Mouse (Mus musculus) heart, embryonic 16.5 days (tissue): ENCODE data around the gene Synm. TPM values are rescaled to one million over a fixed set of nuclear protein-coding genes. Genes with fewer than 3 reads are reported as not detected.

Experiments used
- ATAC-seq: fragments of 200-750 bp; cut with Nextera tagmentation; replicated peaks from 2 replicates; pipeline ENCODE4 v1.8.0; 2017; ENCODE audit warnings: moderate number of reproducible peaks; ENCODE audit not compliant: insufficient read depth, low FRiP score; ENCODE audit errors: extremely low read depth
- H3K27ac ChIP-seq: fragments of 300-500 bp; sonication (generic); 2 replicates; pipeline ENCODE4 v1.5.1; 2014; ENCODE audit warnings: mild to moderate bottlenecking, low read length, control low read depth, moderate library complexity
- H3K27me3 ChIP-seq: fragments of 300-500 bp; sonication (generic); 2 replicates; pipeline ENCODE4 v1.6.1; 2014; ENCODE audit warnings: low read length, mixed read lengths; ENCODE audit not compliant: control insufficient read depth, insufficient read depth
- H3K36me3 ChIP-seq: fragments of 300-500 bp; sonication (generic); 2 replicates; pipeline ENCODE4 v1.6.1; 2014; ENCODE audit not compliant: control insufficient read depth, insufficient read depth
- H3K4me1 ChIP-seq: fragments of 300-500 bp; sonication (generic); 2 replicates; pipeline ENCODE4 v1.6.1; 2014; ENCODE audit warnings: low read length, mixed read lengths; ENCODE audit not compliant: control insufficient read depth, insufficient read depth
- H3K4me2 ChIP-seq: fragments of 300-500 bp; sonication (generic); 2 replicates; pipeline ENCODE4 v1.6.1; 2014; ENCODE audit warnings: low read depth, mild to moderate bottlenecking, control low read depth, low read length
- H3K4me3 ChIP-seq: fragments of 300-500 bp; sonication (generic); 2 replicates; pipeline ENCODE4 v1.5.1; 2014; ENCODE audit warnings: mild to moderate bottlenecking, control low read depth, low read length
- H3K9ac ChIP-seq: fragments of 300-500 bp; sonication (generic); 2 replicates; pipeline ENCODE4 v1.6.1; 2014; ENCODE audit warnings: low read length, control low read depth
- H3K9me3 ChIP-seq: fragments of 300-500 bp; sonication (generic); replicated peaks from 2 replicates; pipeline ENCODE4 v1.6.1; 2016; ENCODE audit warnings: low read length; ENCODE audit not compliant: control insufficient read depth
- WGBS: fragments of 180-500 bp; shearing (Covaris S2); extraction: QIAGEN DNeasy Blood & Tissue Kit; methylation state at CpG from one replicate; pipeline ENCODE4 v1.1.7; 2014; 5-methylcytosine and 5-hydroxymethylcytosine counted together
- polyA plus RNA-seq: library from polyadenylated mRNA; unstranded; fragments of >200 nt; fragmentation: Nextera tagmentation; extraction: Ambion mirVana; gene quantifications from 2 replicates; pipeline ENCODE4 v1.2.1, GENCODE M21; 2015

Synm gene
- 3.3 and 3.8 TPM in 2 replicates for polyA plus RNA-seq

DNA sequence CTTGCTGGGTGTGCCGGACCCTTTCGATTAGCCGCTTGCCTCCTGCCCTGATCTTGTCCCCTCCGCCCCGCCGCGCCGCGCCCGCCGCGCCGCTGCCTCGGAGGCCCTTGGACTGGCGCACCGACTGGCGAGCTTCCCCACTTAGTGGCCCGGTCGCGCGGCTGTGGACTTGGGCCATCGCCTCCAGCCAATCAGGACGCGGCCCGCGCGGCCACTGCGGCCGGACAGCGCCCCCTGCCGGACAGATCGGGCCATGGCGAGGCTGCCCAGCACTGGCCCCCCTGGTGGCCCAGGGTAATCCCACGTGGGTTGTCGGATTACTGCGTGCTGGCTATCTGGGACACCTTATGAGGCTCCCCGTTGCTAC is at the start of gene Synm:
Synm (minus strand) TSS at position 114 of the 367 bp plus-strand sequence.
- peak within 1 kb of the TSS; percentile 75 for H3K4me3 ChIP-seq
- H3K4me1 ChIP-seq: peaks cover 9% of the 10 kb centered on the region
- peak within 1 kb of the TSS; percentile 76 for H3K9ac ChIP-seq
- peak within 1 kb of the TSS; percentile 63 for H3K27ac ChIP-seq
- ATAC-seq: peak; percentile 88
- no peaks in the 10 kb centered on the region for H3K9me3 ChIP-seq
- H3K27me3 ChIP-seq: peaks cover 13% of the 10 kb centered on the region
- H3K4me2 ChIP-seq: peak within 1 kb of the TSS; percentile 100
- H3K36me3 ChIP-seq: no peaks in the 10 kb centered on the region
- WGBS: under 1% methylated on average over 37 of the region's 37 CpGs

DNA sequence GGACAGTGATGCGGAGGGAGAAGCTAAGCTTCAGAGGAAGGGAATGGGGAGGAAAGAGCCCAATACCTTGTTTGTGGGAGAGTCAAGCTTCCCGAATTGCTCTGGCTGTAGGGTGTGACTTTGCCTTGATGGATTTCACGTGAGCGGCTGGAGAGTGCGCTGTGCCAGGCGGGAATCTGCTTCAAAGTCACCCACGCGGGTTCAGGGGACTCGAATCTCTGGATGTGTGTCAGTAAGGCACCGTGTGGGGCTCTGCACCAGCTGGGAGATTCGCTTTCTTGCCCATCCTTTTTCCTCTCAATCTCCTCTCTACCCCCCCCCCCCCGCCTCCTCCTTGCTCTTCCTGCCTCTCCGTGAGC is 44.3 kb upstream of the Synm start:
- H3K27me3 ChIP-seq: no peaks in the 10 kb centered on the region
- 11% methylated on average over 12 of the region's 13 CpGs for WGBS
- no peak overlapping the region for H3K27ac ChIP-seq
- peak overlapping the region; percentile 45 for H3K9ac ChIP-seq
- H3K9me3 ChIP-seq: no peaks in the 10 kb centered on the region
- peaks cover 4% of the 10 kb centered on the region for H3K4me1 ChIP-seq
- peak overlapping the region; percentile 70 for H3K4me2 ChIP-seq
- H3K4me3 ChIP-seq: peak overlapping the region; percentile 51
- H3K36me3 ChIP-seq: no peaks in the 10 kb centered on the region
- peak; percentile 23; the same call in 1 of the 2 replicates for ATAC-seq

DNA sequence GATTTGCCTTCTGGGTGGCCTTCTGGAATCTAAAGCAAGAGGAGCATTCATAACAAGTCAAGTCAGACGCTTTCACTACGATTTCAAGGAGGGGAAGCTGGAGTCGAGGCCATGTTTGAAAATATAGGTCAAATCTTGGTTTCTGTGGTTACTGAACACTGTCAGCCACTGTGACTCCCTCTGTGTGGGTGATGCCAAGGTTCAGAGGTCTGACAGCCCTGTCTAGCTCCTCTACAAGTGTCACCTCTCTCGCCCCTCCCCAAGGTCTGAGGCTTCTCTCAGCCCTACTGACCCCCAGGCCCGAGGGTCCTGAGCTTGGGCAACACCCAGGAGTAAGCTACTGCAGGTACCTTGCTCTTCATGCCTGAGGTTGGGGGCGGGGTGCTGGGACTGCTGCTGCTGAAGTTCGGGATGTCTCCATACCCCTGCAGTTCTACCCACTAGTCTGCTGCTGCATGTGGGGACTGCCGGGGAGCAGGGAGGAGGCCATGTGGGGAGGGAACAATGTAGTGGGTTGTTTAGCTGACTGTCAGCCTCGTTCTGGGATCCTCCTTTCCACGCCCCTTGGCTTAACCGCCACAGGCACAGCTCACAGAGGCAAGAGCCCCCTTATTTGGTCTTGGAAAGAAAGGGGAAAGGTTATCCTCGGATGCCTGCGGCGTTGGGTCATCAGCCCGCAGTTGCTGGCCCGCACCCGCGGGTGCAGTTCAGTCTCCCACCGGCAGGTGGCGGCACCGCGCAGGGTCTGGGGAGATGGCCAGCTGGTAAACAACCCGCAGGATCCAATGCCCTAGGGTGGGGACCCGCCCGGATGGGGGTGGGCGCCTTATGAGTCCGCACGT is 43.7 kb upstream of the Synm start:
- Histone ChIP-seq H3K4me3 (peak overlapping the region; percentile 51), H3K27me3 (no peaks in the 10 kb centered on the region), H3K4me1 (peaks cover 4% of the 10 kb centered on the region), H3K36me3 (no peaks in the 10 kb centered on the region), H3K9ac (peak overlapping the region; percentile 56), H3K4me2 (peak overlapping the region; percentile 70), H3K27ac (0 out of 2 replicates have a peak overlapping the region, but pooled peaks have one; percentile 20), H3K9me3 (no peaks in the 10 kb centered on the region)
- WGBS: 13% methylated on average over 28 of the region's 28 CpGs
- ATAC-seq: peak; percentile 82

DNA sequence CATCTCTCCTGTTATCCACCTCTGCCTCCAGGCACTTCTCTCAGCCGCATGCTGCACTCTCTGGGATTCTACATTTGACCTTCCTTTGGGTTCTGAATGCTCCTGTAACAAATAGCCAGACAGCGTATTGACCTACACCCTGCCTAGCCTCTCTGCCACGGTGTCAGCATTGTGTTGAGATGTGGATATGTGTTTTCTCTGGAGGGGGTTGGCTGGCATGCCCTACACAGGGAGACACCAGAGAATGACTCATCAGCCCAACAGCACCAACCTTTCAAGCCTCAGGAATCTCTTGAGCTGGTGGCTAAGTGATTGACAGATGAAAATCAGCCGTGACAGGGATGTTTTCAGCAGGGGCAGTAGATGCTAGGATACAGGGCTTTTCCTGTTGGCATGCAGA is 41.5 kb upstream of the Synm start:
- WGBS: 44% methylated on average over 4 of the region's 4 CpGs

DNA sequence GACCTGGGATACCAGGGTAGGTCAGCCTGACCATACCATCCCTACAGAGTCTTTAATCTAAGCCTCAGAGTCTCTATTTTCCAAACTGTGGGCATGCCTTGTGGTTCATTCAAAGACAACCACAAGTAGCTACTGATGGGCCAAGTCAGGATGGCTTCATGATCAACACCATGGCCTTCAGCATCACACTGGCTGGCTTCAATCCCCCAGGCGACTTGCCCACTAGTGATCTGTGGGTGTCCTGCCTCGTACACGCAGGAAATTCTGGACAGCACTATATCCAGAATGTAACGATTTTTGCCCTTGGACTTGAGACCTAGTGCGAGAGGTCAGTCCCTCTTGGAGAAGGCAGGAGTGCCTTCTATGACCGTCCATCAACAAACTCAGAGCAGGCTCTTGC is 41.0 kb upstream of the Synm start:
- no peak overlapping the region for H3K27ac ChIP-seq
- H3K9ac ChIP-seq: no peak overlapping the region
- no peak for ATAC-seq
- no peak overlapping the region for H3K4me2 ChIP-seq
- H3K4me3 ChIP-seq: no peak overlapping the region
- peaks cover 16% of the 10 kb centered on the region for H3K4me1 ChIP-seq
- WGBS: 84% methylated on average over 6 of the region's 6 CpGs
- H3K27me3 ChIP-seq: no peaks in the 10 kb centered on the region
- no peaks in the 10 kb centered on the region for H3K36me3 ChIP-seq
- no peaks in the 10 kb centered on the region for H3K9me3 ChIP-seq

More for the DNA sequence above, 41.5 kb upstream of the Synm start:
- H3K27me3 ChIP-seq: no peaks in the 10 kb centered on the region
- no peak for ATAC-seq
- no peaks in the 10 kb centered on the region for H3K36me3 ChIP-seq
- H3K9me3 ChIP-seq: no peaks in the 10 kb centered on the region
- no peak overlapping the region for H3K4me2 ChIP-seq
- H3K4me3 ChIP-seq: no peak overlapping the region
- no peak overlapping the region for H3K9ac ChIP-seq
- H3K4me1 ChIP-seq: peaks cover 16% of the 10 kb centered on the region
- H3K27ac ChIP-seq: no peak overlapping the region

DNA sequence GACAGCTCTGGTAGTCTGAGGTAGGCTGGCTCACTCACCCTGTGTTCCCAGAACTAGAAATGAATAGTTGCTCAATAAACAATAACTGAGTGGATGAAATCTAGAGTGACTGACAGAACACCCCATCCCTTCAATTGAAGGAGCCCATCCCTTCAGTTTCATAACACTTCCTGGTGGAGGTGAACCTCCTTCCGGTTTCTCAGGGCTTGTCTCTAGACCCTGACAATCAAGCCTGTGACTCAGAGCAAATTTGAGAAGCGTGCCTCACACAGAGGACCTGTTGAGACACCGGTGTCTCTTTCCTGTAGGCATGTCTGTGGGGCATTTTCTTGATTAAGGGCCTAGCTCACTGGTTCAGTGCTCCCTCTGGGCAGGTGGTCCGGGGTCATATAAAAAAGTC is 38.9 kb upstream of the Synm start:
- Histone ChIP-seq H3K4me3 (no peak overlapping the region), H3K9me3 (no peaks in the 10 kb centered on the region; the same call in 1 of the 2 replicates), H3K27me3 (no peaks in the 10 kb centered on the region), H3K4me1 (peaks cover 16% of the 10 kb centered on the region), H3K27ac (no peak overlapping the region), H3K36me3 (no peaks in the 10 kb centered on the region), H3K4me2 (no peak overlapping the region), H3K9ac (no peak overlapping the region)
- ATAC-seq: no peak
- 91% methylated on average over 4 of the region's 4 CpGs for WGBS

DNA sequence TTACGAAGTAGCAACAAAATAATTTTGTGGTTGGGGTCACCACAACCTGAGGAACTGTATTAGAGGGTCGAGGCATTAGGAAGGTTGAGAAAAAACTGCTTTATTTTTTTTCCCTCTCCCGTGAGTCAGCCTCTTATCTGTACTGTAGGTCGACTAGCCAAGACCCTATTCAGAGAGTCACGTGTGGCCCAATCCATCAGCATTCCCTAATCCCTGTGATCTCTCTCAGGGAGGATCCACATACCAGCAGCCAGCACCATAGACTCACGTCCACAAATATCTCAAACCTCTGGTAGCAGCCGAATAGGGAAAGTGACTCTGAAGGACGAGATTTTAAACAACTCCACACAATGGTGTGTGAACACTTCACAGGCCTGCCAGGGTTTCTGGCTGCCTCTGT is 37.5 kb upstream of the Synm start:
- peak overlapping the region; percentile 27; the same call in 1 of the 2 replicates for H3K4me3 ChIP-seq
- peak overlapping the region; percentile 76 for H3K27ac ChIP-seq
- H3K4me1 ChIP-seq: peaks cover 11% of the 10 kb centered on the region
- WGBS: 13% methylated on average over 8 of the region's 8 CpGs
- no peaks in the 10 kb centered on the region for H3K36me3 ChIP-seq
- H3K27me3 ChIP-seq: no peaks in the 10 kb centered on the region
- ATAC-seq: peak; percentile 86
- H3K9ac ChIP-seq: peak overlapping the region; percentile 58; the same call in 1 of the 2 replicates
- H3K9me3 ChIP-seq: no peaks in the 10 kb centered on the region; the same call in 1 of the 2 replicates
- peak overlapping the region; percentile 54 for H3K4me2 ChIP-seq

DNA sequence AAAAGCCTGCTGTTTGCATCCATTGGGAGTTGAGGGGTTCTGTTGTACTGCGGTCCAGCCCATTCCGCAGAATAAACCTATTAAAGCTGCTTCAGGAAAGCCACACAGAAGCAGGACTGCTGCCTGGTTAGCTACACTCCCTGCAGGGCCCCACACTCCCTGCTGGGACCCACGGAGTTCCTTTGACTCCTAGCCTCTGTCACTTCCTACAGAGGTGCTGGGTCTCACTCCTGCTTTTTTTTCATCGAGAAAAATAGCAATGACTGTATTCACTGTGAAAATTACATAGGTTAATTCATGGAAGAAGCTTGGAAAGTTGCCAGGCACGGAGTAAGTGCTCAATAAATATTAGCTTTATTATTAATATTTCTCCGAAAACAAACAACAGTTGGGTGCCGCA is 33.9 kb upstream of the Synm start:
- Histone ChIP-seq H3K27ac (no peak overlapping the region), H3K9ac (no peak overlapping the region), H3K36me3 (no peaks in the 10 kb centered on the region), H3K9me3 (no peaks in the 10 kb centered on the region; the same call in 1 of the 2 replicates), H3K4me1 (peaks cover 14% of the 10 kb centered on the region), H3K4me2 (no peak overlapping the region), H3K27me3 (no peaks in the 10 kb centered on the region), H3K4me3 (no peak overlapping the region)
- WGBS: 77% methylated on average over 7 of the region's 7 CpGs
- ATAC-seq: no peak

DNA sequence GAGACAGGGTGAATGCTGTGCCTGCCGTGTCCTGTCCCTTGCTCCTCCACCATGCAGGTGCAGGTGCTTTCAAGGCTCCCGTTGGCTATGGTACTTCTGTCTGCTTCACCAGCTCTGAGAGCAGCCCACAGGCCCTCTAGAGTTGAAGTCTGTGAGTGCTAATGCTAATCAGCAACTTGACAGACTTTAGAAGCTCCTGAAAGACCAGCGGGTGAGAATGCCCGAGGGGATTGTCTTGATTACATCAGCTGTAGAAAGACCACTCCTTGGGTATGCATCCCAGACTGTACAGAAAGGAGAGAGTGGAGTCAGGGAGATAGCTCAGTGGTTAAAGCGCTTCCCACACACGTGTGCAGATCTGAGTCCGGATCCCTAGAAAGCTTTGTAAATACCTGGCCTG is 31.7 kb upstream of the Synm start:
- no peak overlapping the region for H3K4me3 ChIP-seq
- H3K4me1 ChIP-seq: peaks cover 3% of the 10 kb centered on the region
- H3K9me3 ChIP-seq: no peaks in the 10 kb centered on the region; the same call in 1 of the 2 replicates
- no peak overlapping the region for H3K27ac ChIP-seq
- WGBS: 46% methylated on average over 7 of the region's 7 CpGs
- H3K36me3 ChIP-seq: no peaks in the 10 kb centered on the region
- H3K9ac ChIP-seq: no peak overlapping the region
- no peak for ATAC-seq
- H3K27me3 ChIP-seq: no peaks in the 10 kb centered on the region
- H3K4me2 ChIP-seq: no peak overlapping the region
